Mouse (Mus musculus) midbrain, embryonic 12.5 days (tissue): ENCODE measurements around the gene Nup214. TPM values are rescaled to one million over a fixed set of nuclear protein-coding genes. Genes with fewer than 3 reads are reported as not detected.

Source experiments
- ATAC-seq: fragments of 200-750 bp; cut with Nextera tagmentation; 2 replicates; pipeline ENCODE4 v1.8.0; 2017; ENCODE audit warnings: low read depth, moderate TSS enrichment, moderate library complexity; ENCODE audit not compliant: low FRiP score
- H3K27ac ChIP-seq: fragments of 300-500 bp; sonication (generic); replicated peaks from 2 replicates; pipeline ENCODE4 v1.5.1; 2016; ENCODE audit warnings: mild to moderate bottlenecking
- H3K27me3 ChIP-seq: fragments of 300-500 bp; sonication (generic); 2 replicates; pipeline ENCODE4 v1.6.1; 2016; ENCODE audit warnings: mild to moderate bottlenecking
- H3K36me3 ChIP-seq: fragments of 300-500 bp; sonication (generic); 2 replicates; pipeline ENCODE4 v1.6.1; 2016
- H3K4me1 ChIP-seq: fragments of 300-500 bp; sonication (generic); 2 replicates; pipeline ENCODE4 v1.6.1; 2016
- H3K4me2 ChIP-seq: fragments of 300-500 bp; sonication (generic); replicated peaks from 2 replicates; pipeline ENCODE4 v1.6.1; 2016; ENCODE audit warnings: mild to moderate bottlenecking, moderate library complexity
- H3K4me3 ChIP-seq: fragments of 300-500 bp; sonication (generic); 2 replicates; pipeline ENCODE4 v1.5.1; 2016; ENCODE audit warnings: mild to moderate bottlenecking
- H3K9ac ChIP-seq: fragments of 300-500 bp; sonication (generic); replicated peaks from 2 replicates; pipeline ENCODE4 v1.6.1; 2016; ENCODE audit warnings: mild to moderate bottlenecking, moderate library complexity
- H3K9me3 ChIP-seq: fragments of 300-500 bp; sonication (generic); 2 replicates; pipeline ENCODE4 v1.6.1; 2016; ENCODE audit warnings: mild to moderate bottlenecking
- WGBS: fragments of 180-500 bp; shearing (Covaris S2); methylation state at CpG from one replicate; pipeline ENCODE4 v1.1.7; 2016; 5-methylcytosine and 5-hydroxymethylcytosine counted together
- polyA plus RNA-seq: library from polyadenylated mRNA; unstranded; fragments of >200 nt; fragmentation: Nextera tagmentation; extraction: Ambion mirVana; gene quantifications from 2 replicates; pipeline ENCODE4 v1.2.1, GENCODE M21; 2016

Gene Nup214
- polyA plus RNA-seq, 1 experiment from 2014 or later, result 88.7 TPM

- Histone ChIP-seq H3K4me1 (peaks cover 13% of the 10 kb centered on the region; the same call in 1 of the 2 replicates), H3K27me3 (no peaks in the 10 kb centered on the region), H3K9me3 (no peaks in the 10 kb centered on the region), H3K36me3 (0 out of 2 replicates have a peak, but pooled peaks cover 12% of the 10 kb centered on the region), H3K27ac (no peak overlapping the region), H3K9ac (no peak overlapping the region; the same call in 1 of the 2 replicates), H3K4me3 (no peak overlapping the region), H3K4me2 (no peak overlapping the region)
- ATAC-seq, result no peak
Measured at GRCm38 (mm10) chr2:31965110-31965509, 9.1 kb upstream of the Nup214 start.

GRCm38 (mm10) chr2:31966801-31967200 lies 7.4 kb upstream of the Nup214 start:
- H3K27me3 ChIP-seq, result no peaks in the 10 kb centered on the region
- peaks cover 12% of the 10 kb centered on the region; the same call in 1 of the 2 replicates for H3K4me1 ChIP-seq
- H3K27ac ChIP-seq, result no peak overlapping the region
- no peak overlapping the region for H3K4me2 ChIP-seq
- no peak for ATAC-seq
- H3K9me3 ChIP-seq, result no peaks in the 10 kb centered on the region
- no peak overlapping the region for H3K9ac ChIP-seq
- WGBS, result 87% methylated on average over 8 of the region's 8 CpGs
- peaks cover 22% of the 10 kb centered on the region for H3K36me3 ChIP-seq
- H3K4me3 ChIP-seq, result no peak overlapping the region

GRCm38 (mm10) chr2:31972589-31972988 lies 1.6 kb upstream of the Nup214 start:
- no peaks in the 10 kb centered on the region for H3K27me3 ChIP-seq
- ATAC-seq, result no peak
- no peak overlapping the region for H3K4me3 ChIP-seq
- 88% methylated on average over 4 of the region's 4 CpGs for WGBS
- H3K9me3 ChIP-seq, result no peaks in the 10 kb centered on the region
- H3K9ac ChIP-seq, result no peak overlapping the region
- H3K4me1 ChIP-seq, result peaks cover 18% of the 10 kb centered on the region
- no peak overlapping the region for H3K27ac ChIP-seq
- H3K36me3 ChIP-seq, result peaks cover 35% of the 10 kb centered on the region
- no peak overlapping the region for H3K4me2 ChIP-seq

GRCm38 (mm10) chr2:31974809-31975371 lies 654 bp downstream of the Nup214 start:
- Histone ChIP-seq H3K9ac (peak overlapping the region; percentile 71), H3K4me3 (peak overlapping the region; percentile 82), H3K9me3 (no peaks in the 10 kb centered on the region), H3K4me2 (peak overlapping the region; percentile 98), H3K4me1 (peaks cover 18% of the 10 kb centered on the region), H3K27ac (0 out of 2 replicates have a peak overlapping the region, but pooled peaks have one; percentile 44), H3K36me3 (peaks cover 47% of the 10 kb centered on the region), H3K27me3 (no peaks in the 10 kb centered on the region)
- 11% methylated on average over 13 of the region's 13 CpGs for WGBS
- no peak for ATAC-seq

- Histone ChIP-seq H3K27me3 (no peaks in the 10 kb centered on the region), H3K9ac (no peak overlapping the region), H3K36me3 (peaks cover 98% of the 10 kb centered on the region), H3K4me2 (no peak overlapping the region), H3K4me3 (no peak overlapping the region), H3K27ac (no peak overlapping the region), H3K9me3 (no peaks in the 10 kb centered on the region), H3K4me1 (no peaks in the 10 kb centered on the region)
- WGBS, result 92% methylated on average over 1 of the region's 1 CpGs
- ATAC-seq, result no peak
Measured at GRCm38 (mm10) chr2:31987774-31988173, 13.5 kb downstream of the Nup214 start.

- WGBS, result 94% methylated on average over 4 of the region's 4 CpGs
- no peak for ATAC-seq
- peaks cover 96% of the 10 kb centered on the region for H3K36me3 ChIP-seq
Measured at GRCm38 (mm10) chr2:31990961-31991360, 16.7 kb downstream of the Nup214 start.

GRCm38 (mm10) chr2:31994896-31995295 lies 20.7 kb downstream of the Nup214 start:
- Histone ChIP-seq H3K4me3 (no peak overlapping the region), H3K27ac (no peak overlapping the region), H3K4me2 (no peak overlapping the region), H3K36me3 (peaks cover 97% of the 10 kb centered on the region), H3K4me1 (no peaks in the 10 kb centered on the region), H3K9ac (no peak overlapping the region), H3K9me3 (no peaks in the 10 kb centered on the region), H3K27me3 (no peaks in the 10 kb centered on the region)
- WGBS, result 94% methylated on average over 9 of the region's 9 CpGs
- ATAC-seq, result no peak

More at GRCm38 (mm10) chr2:31990961-31991360, 16.7 kb downstream of the Nup214 start:
- H3K4me2 ChIP-seq, result no peak overlapping the region
- H3K4me1 ChIP-seq, result no peaks in the 10 kb centered on the region
- H3K27me3 ChIP-seq, result no peaks in the 10 kb centered on the region
- no peaks in the 10 kb centered on the region for H3K9me3 ChIP-seq
- no peak overlapping the region for H3K9ac ChIP-seq
- no peak overlapping the region for H3K4me3 ChIP-seq
- no peak overlapping the region for H3K27ac ChIP-seq

GRCm38 (mm10) chr2:31996060-31996459 lies 21.8 kb downstream of the Nup214 start:
- peaks cover 94% of the 10 kb centered on the region for H3K36me3 ChIP-seq

GRCm38 (mm10) chr2:31997539-31997938 lies 23.3 kb downstream of the Nup214 start:
- 94% methylated on average over 5 of the region's 5 CpGs for WGBS
- H3K4me2 ChIP-seq, result no peak overlapping the region
- H3K27ac ChIP-seq, result no peak overlapping the region
- H3K27me3 ChIP-seq, result no peaks in the 10 kb centered on the region
- H3K9ac ChIP-seq, result no peak overlapping the region
- no peak for ATAC-seq
- H3K36me3 ChIP-seq, result peaks cover 87% of the 10 kb centered on the region
- H3K4me3 ChIP-seq, result no peak overlapping the region
- no peaks in the 10 kb centered on the region for H3K9me3 ChIP-seq
- H3K4me1 ChIP-seq, result no peaks in the 10 kb centered on the region

More at GRCm38 (mm10) chr2:31996060-31996459, 21.8 kb downstream of the Nup214 start:
- Histone ChIP-seq H3K9me3 (no peaks in the 10 kb centered on the region), H3K4me3 (no peak overlapping the region), H3K27me3 (no peaks in the 10 kb centered on the region), H3K27ac (no peak overlapping the region), H3K4me1 (no peaks in the 10 kb centered on the region), H3K4me2 (no peak overlapping the region), H3K9ac (no peak overlapping the region)
- no peak for ATAC-seq
- 97% methylated on average over 13 of the region's 13 CpGs for WGBS

GRCm38 (mm10) chr2:31998443-31998842 lies 24.2 kb downstream of the Nup214 start:
- Histone ChIP-seq H3K4me1 (no peaks in the 10 kb centered on the region), H3K4me2 (no peak overlapping the region), H3K27ac (no peak overlapping the region), H3K9ac (no peak overlapping the region), H3K4me3 (no peak overlapping the region), H3K9me3 (no peaks in the 10 kb centered on the region), H3K36me3 (peaks cover 87% of the 10 kb centered on the region), H3K27me3 (no peaks in the 10 kb centered on the region)
- ATAC-seq, result no peak
- 76% methylated on average over 2 of the region's 2 CpGs for WGBS

GRCm38 (mm10) chr2:32008311-32008710 lies 34.1 kb downstream of the Nup214 start:
- peaks cover 86% of the 10 kb centered on the region for H3K36me3 ChIP-seq
- H3K27ac ChIP-seq, result no peak overlapping the region
- H3K4me2 ChIP-seq, result no peak overlapping the region
- no peaks in the 10 kb centered on the region for H3K27me3 ChIP-seq
- no peak overlapping the region for H3K4me3 ChIP-seq
- H3K9me3 ChIP-seq, result no peaks in the 10 kb centered on the region
- no peak overlapping the region for H3K9ac ChIP-seq
- H3K4me1 ChIP-seq, result no peaks in the 10 kb centered on the region
- ATAC-seq, result no peak
- WGBS, result 87% methylated on average over 2 of the region's 2 CpGs

GRCm38 (mm10) chr2:32008716-32009115 lies 34.5 kb downstream of the Nup214 start:
- ATAC-seq, result no peak
- WGBS, result 94% methylated on average over 11 of the region's 11 CpGs
- H3K36me3 ChIP-seq, result peaks cover 82% of the 10 kb centered on the region

GRCm38 (mm10) chr2:32019704-32020103 lies 45.5 kb downstream of the Nup214 start:
- H3K27me3 ChIP-seq, result no peaks in the 10 kb centered on the region
- no peak overlapping the region for H3K4me3 ChIP-seq
- H3K9ac ChIP-seq, result no peak overlapping the region
- no peak for ATAC-seq
- WGBS, result 92% methylated on average over 4 of the region's 4 CpGs
- no peaks in the 10 kb centered on the region for H3K4me1 ChIP-seq
- no peak overlapping the region for H3K27ac ChIP-seq
- H3K4me2 ChIP-seq, result no peak overlapping the region
- H3K9me3 ChIP-seq, result no peaks in the 10 kb centered on the region
- peaks cover 85% of the 10 kb centered on the region for H3K36me3 ChIP-seq

More at GRCm38 (mm10) chr2:32008716-32009115, 34.5 kb downstream of the Nup214 start:
- Histone ChIP-seq H3K9me3 (no peaks in the 10 kb centered on the region), H3K27ac (no peak overlapping the region), H3K27me3 (no peaks in the 10 kb centered on the region), H3K4me3 (no peak overlapping the region), H3K4me1 (no peaks in the 10 kb centered on the region), H3K4me2 (no peak overlapping the region), H3K9ac (no peak overlapping the region)
